Mouse (Mus musculus): ENCODE measurements around the gene Cldn2. TPM values are rescaled to one million over a fixed set of nuclear protein-coding genes. Genes with fewer than 3 reads are reported as not detected.

Cldn2 gene
- polyA plus RNA-seq, 2 experiments = 0.25 to 0.65 TPM

- ATAC-seq (ENCODE audit: low FRiP score, low read depth) (no peak), DNase-seq (ENCODE audit: low spot score) (no peak)
- H3K9ac ChIP-seq (ENCODE audit: low read depth, low read length, severe bottlenecking) = no peak overlapping the region
- no peak overlapping the region for H3K4me3 ChIP-seq (replicated peaks; ENCODE audit: low read length)
- no peak overlapping the region for H3K4me2 ChIP-seq (replicated peaks; ENCODE audit: low read depth, low read length, severe bottlenecking)
- no peaks in the 10 kb centered on the region for H3K4me1 ChIP-seq (ENCODE audit: control insufficient read depth, insufficient read depth, low read length)
- no peak overlapping the region for H3K27ac ChIP-seq (replicated peaks; ENCODE audit: low read depth, low read length)
- WGBS = 75% methylated on average over 9 of the region's 9 CpGs
- H3K36me3 ChIP-seq (ENCODE audit: control insufficient read depth, insufficient read depth, low read length) = no peaks in the 10 kb centered on the region
- TF ChIP-seq POLR2A (IDR thresholded peaks at IDR 0.05; ENCODE audit: borderline replicate concordance, extremely low read depth, insufficient read depth, insufficient read length) = no peak
- no peaks in the 10 kb centered on the region for H3K9me3 ChIP-seq (ENCODE audit: control insufficient read depth, low read length)
- no peaks in the 10 kb centered on the region for H3K27me3 ChIP-seq (ENCODE audit: control insufficient read depth, insufficient read depth, low read length)
These were observed 12.8 kb downstream of the Cldn2 start for GRCm38 (mm10) chrX:139813299-139814002.

DNA sequence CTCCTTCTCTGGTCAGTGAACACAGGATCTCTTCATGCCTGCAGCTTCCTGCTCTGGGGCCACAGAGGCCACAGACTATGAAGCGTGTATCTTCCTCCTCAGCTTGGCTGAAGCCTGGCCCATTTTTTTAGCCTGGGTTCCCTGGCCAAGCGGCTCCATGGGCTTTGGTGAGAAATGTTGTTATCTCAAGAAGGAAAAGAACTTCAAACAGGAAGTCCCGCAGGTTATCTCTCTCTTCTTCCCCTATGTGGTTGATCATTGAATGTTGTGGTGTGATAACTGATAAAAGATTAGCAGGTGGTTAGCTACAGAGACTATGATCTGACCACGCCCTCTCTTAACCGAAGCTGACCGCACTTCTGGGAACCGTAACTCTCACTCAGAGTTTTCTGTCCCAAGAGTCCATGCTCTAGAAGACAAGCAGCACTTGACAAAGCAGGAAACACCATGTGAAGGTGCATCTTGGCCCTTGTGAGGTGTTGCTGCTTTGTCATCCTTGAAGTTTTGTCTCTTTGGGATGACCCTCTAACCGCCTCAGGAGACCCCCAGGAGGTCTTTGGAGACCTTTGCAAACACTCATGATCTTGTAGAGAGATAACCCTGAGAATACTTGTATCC, 13.5 kb downstream of the Cldn2 start:
- Histone ChIP-seq H3K9me3 (ENCODE audit: control insufficient read depth, low read length) (no peaks in the 10 kb centered on the region), H3K27me3 (ENCODE audit: control insufficient read depth, insufficient read depth, low read length) (no peaks in the 10 kb centered on the region), H3K9ac (ENCODE audit: low read depth, low read length, severe bottlenecking) (no peak overlapping the region), H3K4me3 (replicated peaks; ENCODE audit: low read length) (no peak overlapping the region), H3K27ac (replicated peaks; ENCODE audit: low read depth, low read length) (no peak overlapping the region), H3K4me2 (replicated peaks; ENCODE audit: low read depth, low read length, severe bottlenecking) (no peak overlapping the region), H3K36me3 (ENCODE audit: control insufficient read depth, insufficient read depth, low read length) (no peaks in the 10 kb centered on the region), H3K4me1 (ENCODE audit: control insufficient read depth, insufficient read depth, low read length) (no peaks in the 10 kb centered on the region)
- ATAC-seq (ENCODE audit: low FRiP score, low read depth) (no peak), DNase-seq (ENCODE audit: low spot score) (no peak)
- TF ChIP-seq POLR2A (IDR thresholded peaks at IDR 0.05; ENCODE audit: borderline replicate concordance, extremely low read depth, insufficient read depth, insufficient read length) = no peak
- WGBS = 93% methylated on average over 8 of the region's 8 CpGs

DNA sequence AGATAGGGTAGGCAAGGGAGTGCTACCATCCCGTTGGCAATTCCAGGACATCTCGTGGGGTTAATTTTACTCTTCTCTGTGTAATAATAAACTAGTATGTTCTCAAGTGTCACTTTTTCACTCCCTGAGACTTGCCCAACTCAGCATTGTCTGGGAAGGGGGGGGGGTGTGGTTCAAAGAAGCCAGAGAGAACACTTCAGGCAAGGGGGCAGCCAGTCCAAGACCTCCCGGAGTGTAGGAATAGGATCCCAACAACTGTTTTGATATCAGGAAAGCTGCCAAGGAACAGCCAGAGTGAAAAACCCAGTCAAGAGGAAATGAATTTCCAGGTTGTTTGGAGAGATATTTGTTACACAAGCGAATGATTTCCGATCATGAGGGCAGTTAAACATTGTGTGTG, 14.6 kb downstream of the Cldn2 start:
- ATAC-seq (ENCODE audit: low FRiP score, low read depth) (no peak), DNase-seq (ENCODE audit: low spot score) (no peak)
- no peaks in the 10 kb centered on the region for H3K36me3 ChIP-seq (ENCODE audit: control insufficient read depth, insufficient read depth, low read length)
- no peaks in the 10 kb centered on the region for H3K9me3 ChIP-seq (ENCODE audit: control insufficient read depth, low read length)
- 62% methylated on average over 5 of the region's 5 CpGs for WGBS
- no peak overlapping the region for H3K4me3 ChIP-seq (replicated peaks; ENCODE audit: low read length)
- no peak overlapping the region for H3K9ac ChIP-seq (ENCODE audit: low read depth, low read length, severe bottlenecking)
- H3K27ac ChIP-seq (replicated peaks; ENCODE audit: low read depth, low read length) = no peak overlapping the region
- no peak for TF ChIP-seq POLR2A (IDR thresholded peaks at IDR 0.05; ENCODE audit: borderline replicate concordance, extremely low read depth, insufficient read depth, insufficient read length)
- no peaks in the 10 kb centered on the region for H3K27me3 ChIP-seq (ENCODE audit: control insufficient read depth, insufficient read depth, low read length)
- no peak overlapping the region for H3K4me2 ChIP-seq (replicated peaks; ENCODE audit: low read depth, low read length, severe bottlenecking)
- H3K4me1 ChIP-seq (ENCODE audit: control insufficient read depth, insufficient read depth, low read length) = no peaks in the 10 kb centered on the region

DNA sequence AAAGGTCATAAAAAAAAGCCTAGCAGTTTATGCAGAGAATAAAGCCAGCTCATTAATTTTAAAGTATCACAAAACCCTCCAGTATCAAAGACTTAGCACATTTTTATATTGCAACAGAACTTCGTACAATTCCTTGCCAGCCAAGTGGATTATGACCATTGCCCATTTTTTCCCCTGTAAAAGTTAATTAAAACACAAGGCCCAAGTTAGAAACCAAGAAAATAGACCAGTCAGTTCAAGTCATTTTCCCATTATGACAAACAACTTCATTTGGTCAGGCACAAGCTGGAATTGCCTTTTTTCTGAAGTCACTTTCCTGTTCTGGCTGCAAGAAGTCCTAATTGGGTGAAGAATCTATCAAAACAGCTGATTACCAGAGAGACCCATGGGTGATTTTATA, 24.8 kb downstream of the Cldn2 start:
- no peak overlapping the region for H3K27ac ChIP-seq (replicated peaks; ENCODE audit: low read depth, low read length)
- no peak overlapping the region for H3K9ac ChIP-seq (ENCODE audit: low read depth, low read length, severe bottlenecking)
- no peaks in the 10 kb centered on the region for H3K27me3 ChIP-seq (ENCODE audit: control insufficient read depth, insufficient read depth, low read length)
- H3K9me3 ChIP-seq (ENCODE audit: control insufficient read depth, low read length) = no peaks in the 10 kb centered on the region
- peaks cover 9% of the 10 kb centered on the region for H3K36me3 ChIP-seq (ENCODE audit: control insufficient read depth, insufficient read depth, low read length)
- TF ChIP-seq POLR2A (IDR thresholded peaks at IDR 0.05; ENCODE audit: borderline replicate concordance, extremely low read depth, insufficient read depth, insufficient read length) = no peak
- WGBS = 50% methylated on average over 1 of the region's 1 CpGs
- H3K4me1 ChIP-seq (ENCODE audit: control insufficient read depth, insufficient read depth, low read length) = no peaks in the 10 kb centered on the region
- ATAC-seq (ENCODE audit: low FRiP score, low read depth) (no peak), DNase-seq (ENCODE audit: low spot score) (no peak)
- no peak overlapping the region for H3K4me2 ChIP-seq (replicated peaks; ENCODE audit: low read depth, low read length, severe bottlenecking)
- H3K4me3 ChIP-seq (replicated peaks; ENCODE audit: low read length) = no peak overlapping the region

GRCm38 (mm10) chrX:139826926-139827325, 26.3 kb downstream of the Cldn2 start:
- Histone ChIP-seq H3K36me3 (ENCODE audit: control insufficient read depth, insufficient read depth, low read length) (peaks cover 9% of the 10 kb centered on the region), H3K9me3 (ENCODE audit: control insufficient read depth, low read length) (no peaks in the 10 kb centered on the region), H3K4me3 (replicated peaks; ENCODE audit: low read length) (no peak overlapping the region), H3K4me2 (replicated peaks; ENCODE audit: low read depth, low read length, severe bottlenecking) (no peak overlapping the region), H3K27ac (replicated peaks; ENCODE audit: low read depth, low read length) (no peak overlapping the region), H3K9ac (ENCODE audit: low read depth, low read length, severe bottlenecking) (no peak overlapping the region), H3K4me1 (ENCODE audit: control insufficient read depth, insufficient read depth, low read length) (no peaks in the 10 kb centered on the region), H3K27me3 (ENCODE audit: control insufficient read depth, insufficient read depth, low read length) (no peaks in the 10 kb centered on the region)
- ATAC-seq (ENCODE audit: low FRiP score, low read depth) = no peak
- no peak for TF ChIP-seq POLR2A (IDR thresholded peaks at IDR 0.05; ENCODE audit: borderline replicate concordance, extremely low read depth, insufficient read depth, insufficient read length)
- DNase-seq (ENCODE audit: low spot score) = no peak
- 82% methylated on average over 4 of the region's 4 CpGs for WGBS
